Mouse (Mus musculus) intestine, embryonic 15.5 days (tissue): ENCODE results near the gene Cyp2c65. TPM values are rescaled to one million over a fixed set of nuclear protein-coding genes. Genes with fewer than 3 reads are reported as not detected.
"Not testable (repeated sequence)": the region's sequence is repeated elsewhere in the genome, so short reads cannot be mapped to it uniquely, and the experiment has no call there.

Experiments
- ATAC-seq: fragments of 200-750 bp; cut with Nextera tagmentation; 2 replicates; pipeline ENCODE4 v1.8.0; 2017; ENCODE audit warnings: moderate TSS enrichment, moderate library complexity
- H3K27ac ChIP-seq: fragments of 300-500 bp; sonication (generic); 2 replicates; pipeline ENCODE4 v1.5.1; 2015; ENCODE audit warnings: mild to moderate bottlenecking, inconsistent platforms
- H3K27me3 ChIP-seq: fragments of 300-500 bp; sonication (generic); replicated peaks from 2 replicates; pipeline ENCODE4 v1.6.1; 2015; ENCODE audit warnings: inconsistent platforms
- H3K36me3 ChIP-seq: fragments of 300-500 bp; sonication (generic); 2 replicates; pipeline ENCODE4 v1.6.1; 2015; ENCODE audit warnings: inconsistent platforms
- H3K4me1 ChIP-seq: fragments of 300-500 bp; sonication (generic); replicated peaks from 2 replicates; pipeline ENCODE4 v1.6.1; 2015; ENCODE audit warnings: inconsistent platforms
- H3K4me2 ChIP-seq: fragments of 300-500 bp; sonication (generic); replicated peaks from 2 replicates; pipeline ENCODE4 v1.6.1; 2015; ENCODE audit warnings: mild to moderate bottlenecking, inconsistent platforms
- H3K4me3 ChIP-seq: fragments of 300-500 bp; sonication (generic); replicated peaks from 2 replicates; pipeline ENCODE4 v1.5.1; 2015; ENCODE audit warnings: inconsistent platforms
- H3K9ac ChIP-seq: fragments of 300-500 bp; sonication (generic); 2 replicates; pipeline ENCODE4 v1.6.1; 2015; ENCODE audit warnings: inconsistent platforms
- H3K9me3 ChIP-seq: fragments of 300-500 bp; sonication (generic); 2 replicates; pipeline ENCODE4 v1.6.1; 2016; ENCODE audit warnings: inconsistent platforms
- WGBS: fragments of 180-500 bp; shearing (Covaris S2); methylation state at CpG from one replicate; pipeline ENCODE4 v1.1.7; 2015; 5-methylcytosine and 5-hydroxymethylcytosine counted together
- polyA plus RNA-seq: library from polyadenylated mRNA; unstranded; fragments of >200 nt; fragmentation: Nextera tagmentation; extraction: Ambion mirVana; gene quantifications from 2 replicates; pipeline ENCODE4 v1.2.1, GENCODE M21; 2015

Cyp2c65 gene
- 10.3 and 10.9 TPM in 2 replicates for polyA plus RNA-seq

DNA sequence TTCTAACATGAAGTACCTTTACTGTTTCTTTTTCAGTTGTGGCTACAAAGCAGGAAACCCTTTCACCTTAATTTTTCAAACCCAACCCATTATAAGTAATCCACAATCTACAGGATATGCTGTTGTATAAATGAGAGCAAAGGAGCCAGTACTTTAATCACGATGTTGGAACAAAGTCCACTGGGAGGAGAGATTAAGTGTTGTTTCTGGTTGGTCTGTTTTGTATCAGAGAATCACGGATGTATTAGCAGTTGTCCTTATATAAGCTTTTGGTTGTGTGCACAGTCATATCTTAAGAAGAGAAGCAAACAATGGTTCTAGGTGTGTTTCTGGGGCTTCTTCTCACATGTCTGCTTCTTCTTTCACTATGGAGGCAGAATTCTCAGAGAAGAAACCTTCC, at the start of gene Cyp2c65:
Gene Cyp2c65 (plus strand): TSS at position 297 of the 400 bp plus-strand sequence.
- WGBS: 47% methylated on average over 2 of the region's 2 CpGs
- Histone ChIP-seq H3K4me3 (no peak within 1 kb of the TSS), H3K36me3 (no peaks in the 10 kb centered on the region), H3K4me1 (no peaks in the 10 kb centered on the region), H3K4me2 (no peak within 1 kb of the TSS), H3K27me3 (no peaks in the 10 kb centered on the region), H3K9ac (no peak within 1 kb of the TSS), H3K27ac (0 out of 2 replicates have a peak within 1 kb of the TSS, but pooled peaks have one; percentile 2), H3K9me3 (no peaks in the 10 kb centered on the region)
- peak; percentile 73 for ATAC-seq

DNA sequence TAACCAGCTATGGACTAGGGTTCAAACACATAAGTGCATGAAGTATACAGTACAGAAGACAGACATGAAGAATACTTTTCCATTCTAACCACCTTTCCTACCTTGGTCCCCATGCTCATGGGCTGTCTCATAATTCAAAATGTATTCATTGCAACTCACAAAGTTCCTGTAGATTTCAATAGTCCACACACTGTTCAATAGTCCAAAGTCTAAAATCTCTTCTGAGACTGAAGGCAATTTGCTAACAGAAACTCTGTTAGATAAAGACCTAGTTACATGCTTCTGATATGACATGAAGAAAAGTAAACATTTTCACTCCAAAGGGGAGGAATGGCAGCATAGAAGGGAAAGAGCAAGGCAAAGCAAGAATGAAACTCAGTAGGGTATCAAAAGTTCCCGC, 2.9 kb upstream of the Cyp2c65 start:
- 93% methylated on average over 1 of the region's 1 CpGs for WGBS
- Histone ChIP-seq H3K36me3 (no peaks in the 10 kb centered on the region), H3K9me3 (no peaks in the 10 kb centered on the region), H3K27me3 (no peaks in the 10 kb centered on the region), H3K4me2 (no peak overlapping the region), H3K9ac (no peak overlapping the region), H3K4me1 (no peaks in the 10 kb centered on the region), H3K4me3 (no peak overlapping the region), H3K27ac (no peak overlapping the region)
- peak; percentile 70 for ATAC-seq

GRCm38 (mm10) chr19:39098779-39099178, 38.0 kb downstream of the Cyp2c65 start:
- H3K27ac ChIP-seq, H3K9ac ChIP-seq, H3K4me3 ChIP-seq, H3K4me1 ChIP-seq, H3K27me3 ChIP-seq, H3K9me3 ChIP-seq, ATAC-seq, H3K36me3 ChIP-seq, H3K4me2 ChIP-seq: not testable (repeated sequence)
- 77% methylated on average over 2 of the region's 2 CpGs for WGBS

GRCm38 (mm10) chr19:39113644-39114043, 52.8 kb downstream of the Cyp2c65 start, which contains the start of gene Cyp2c66:
Cyp2c66 (plus strand) TSS chr19:39113898.
- Histone ChIP-seq H3K4me2 (no peak within 1 kb of the TSS), H3K9me3 (no peaks in the 10 kb centered on the region), H3K36me3 (no peaks in the 10 kb centered on the region), H3K9ac (no peak within 1 kb of the TSS), H3K4me3 (no peak within 1 kb of the TSS), H3K27me3 (no peaks in the 10 kb centered on the region), H3K4me1 (no peaks in the 10 kb centered on the region), H3K27ac (no peak within 1 kb of the TSS)
- 76% methylated on average over 1 of the region's 1 CpGs for WGBS
- peak; percentile 25; the same call in 1 of the 2 replicates for ATAC-seq

Other genes with a start within 250 kb of the Cyp2c65 start
- gene Noc3l, start 241.8 kb upstream of the Cyp2c65 start, polyA plus RNA-seq: 6.5 and 7.3 TPM in 2 replicates
- 1.6 and 1.9 TPM in 2 replicates for gene Tbc1d12, start 224.4 kb upstream of the Cyp2c65 start, polyA plus RNA-seq
- 45.1 and 55.5 TPM in 2 replicates for gene Hells, start 130.1 kb upstream of the Cyp2c65 start, polyA plus RNA-seq
- 0.98 and 1.9 TPM in 2 replicates for gene Cyp2c55, start 54.0 kb upstream of the Cyp2c65 start, polyA plus RNA-seq
- 0.96 and 1.0 TPM in 2 replicates for gene Cyp2c66, start 52.9 kb downstream of the Cyp2c65 start, polyA plus RNA-seq
- not detected in 2 replicates for gene Cyp2c29, start 208.4 kb downstream of the Cyp2c65 start, polyA plus RNA-seq